Mouse (Mus musculus): ENCODE measurements around the gene Dync1h1. TPM values are rescaled to one million over a fixed set of nuclear protein-coding genes. Genes with fewer than 3 reads are reported as not detected.

Dync1h1 gene
- polyA plus RNA-seq, 1 experiment, result 39.1 TPM

GRCm38 (mm10) chr12:110714215-110714614 is 113.0 kb downstream of the Dync1h1 start:
- Histone ChIP-seq H3K4me1 (ENCODE audit: control insufficient read depth, insufficient read depth, low read length) (no peaks in the 10 kb centered on the region), H3K4me3 (replicated peaks; ENCODE audit: control insufficient read depth, low read depth, low read length) (no peak overlapping the region), H3K27ac (ENCODE audit: control insufficient read depth, insufficient read depth, low read depth, low read length, poor library complexity) (no peak overlapping the region)
- no peak for TF ChIP-seq POLR2A (IDR thresholded peaks at IDR 0.05; ENCODE audit: borderline replicate concordance, control insufficient read depth, low read depth, low read length)
- TF ChIP-seq CTCF (IDR thresholded peaks at IDR 0.05; ENCODE audit: control insufficient read depth, insufficient read depth, low read length), result no peak
- 34% methylated on average over 6 of the region's 6 CpGs for WGBS

DNA sequence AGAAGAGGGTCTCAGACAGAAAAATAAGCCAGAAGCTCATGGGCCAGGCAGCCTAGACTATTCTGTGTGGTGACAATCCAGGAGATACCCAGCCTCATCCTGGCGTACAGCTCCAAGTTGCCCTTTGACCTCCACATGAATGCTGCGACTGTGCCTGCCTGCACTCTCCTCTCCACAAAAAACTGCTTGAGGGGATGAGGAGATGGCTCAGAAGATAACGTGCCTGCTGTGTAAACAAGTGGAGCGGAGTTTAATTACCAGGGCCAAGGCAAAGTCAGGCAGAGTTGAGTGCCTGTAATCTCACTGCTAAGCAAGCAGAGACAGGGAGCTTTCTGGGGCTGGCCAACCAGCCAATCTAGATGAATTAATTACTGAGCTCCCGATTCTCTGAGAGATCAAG is 114.8 kb downstream of the Dync1h1 start:
- TF ChIP-seq CTCF (IDR thresholded peaks at IDR 0.05; ENCODE audit: control insufficient read depth, insufficient read depth, low read length), result no peak
- TF ChIP-seq POLR2A (IDR thresholded peaks at IDR 0.05; ENCODE audit: borderline replicate concordance, control insufficient read depth, low read depth, low read length), result no peak
- Histone ChIP-seq H3K4me3 (replicated peaks; ENCODE audit: control insufficient read depth, low read depth, low read length) (no peak overlapping the region), H3K27ac (ENCODE audit: control insufficient read depth, insufficient read depth, low read depth, low read length, poor library complexity) (no peak overlapping the region), H3K4me1 (ENCODE audit: control insufficient read depth, insufficient read depth, low read length) (no peaks in the 10 kb centered on the region)
- 69% methylated on average over 5 of the region's 5 CpGs for WGBS

Other genes with a start within 250 kb of the Dync1h1 start
- 38.6 and 59.4 TPM in 2 replicates for gene Ppp2r5c, start 154.3 kb upstream of the Dync1h1 start, polyA plus RNA-seq (2011; ENCODE audit: insufficient read depth, insufficient read length, low replicate concordance, missing spikeins)
- not detected in 2 replicates for gene 1700001K19Rik, start 81.2 kb downstream of the Dync1h1 start, polyA plus RNA-seq (2011; ENCODE audit: insufficient read depth, insufficient read length, low replicate concordance, missing spikeins)
- gene Hsp90aa1, start 101.3 kb downstream of the Dync1h1 start, polyA plus RNA-seq (2011; ENCODE audit: insufficient read depth, insufficient read length, low replicate concordance, missing spikeins), result 294 and 808 TPM in 2 replicates
- 7.8 and 16.6 TPM in 2 replicates for gene Wdr20, start 136.5 kb downstream of the Dync1h1 start, polyA plus RNA-seq (2011; ENCODE audit: insufficient read depth, insufficient read length, low replicate concordance, missing spikeins)
- not detected in 2 replicates for gene Mok, start 239.5 kb downstream of the Dync1h1 start, polyA plus RNA-seq (2011; ENCODE audit: insufficient read depth, insufficient read length, low replicate concordance, missing spikeins)
- 2.1 and 6.7 TPM in 2 replicates for gene Zfp839, start 248.8 kb downstream of the Dync1h1 start, polyA plus RNA-seq (2011; ENCODE audit: insufficient read depth, insufficient read length, low replicate concordance, missing spikeins)